Mouse (Mus musculus): ENCODE results near the gene Med15. TPM values are rescaled to one million over a fixed set of nuclear protein-coding genes. Genes with fewer than 3 reads are reported as not detected.
A peak's percentile ranks its signal among the peaks of the same experiment; 100 is the strongest.
"Not testable (repeated sequence)": the region's sequence is repeated elsewhere in the genome, so short reads cannot be mapped to it uniquely, and the experiment has no call there.

Med15 gene
- total RNA-seq, 2 experiments from 2014 or later = 66.3 to 69.1 TPM

- DNase-seq (ENCODE audit: low spot score in 2 of 2); intact Hi-C loops (cut with DNase I): not testable (repeated sequence)
Measured at GRCm38 (mm10) chr16:17734872-17735271, 2.2 kb upstream of the Med15 start.

- intact Hi-C loops (cut with DNase I) = no loop called here
- no peak for DNase-seq (ENCODE audit: low spot score in 2 of 2)
Measured at GRCm38 (mm10) chr16:17733646-17734045, 955 bp upstream of the Med15 start.

- DNase-seq (ENCODE audit: low spot score in 2 of 2) = no peak
Measured at GRCm38 (mm10) chr16:17732431-17732830, 260 bp downstream of the Med15 start.

GRCm38 (mm10) chr16:17732021-17732420, 670 bp downstream of the Med15 start:
- intact Hi-C loops (cut with DNase I) = no loop called here
- no peak for DNase-seq (ENCODE audit: low spot score in 2 of 2)

More at GRCm38 (mm10) chr16:17732431-17732830, 260 bp downstream of the Med15 start:
- intact Hi-C loops (cut with DNase I) = no loop called here

GRCm38 (mm10) chr16:17729974-17730373, 2.7 kb downstream of the Med15 start:
- intact Hi-C loops (cut with DNase I) = no loop called here
- no peak for DNase-seq (ENCODE audit: low spot score in 2 of 2)

GRCm38 (mm10) chr16:17727179-17727861, 5.4 kb downstream of the Med15 start:
- peak; percentile 17 to 32 for DNase-seq (ENCODE audit: low spot score in 2 of 2)
- intact Hi-C loops (cut with DNase I) = no loop called here

- intact Hi-C loops (cut with DNase I) = no loop called here
- DNase-seq (ENCODE audit: low spot score in 2 of 2) = no peak
Measured at GRCm38 (mm10) chr16:17724448-17724847, 8.2 kb downstream of the Med15 start.

- DNase-seq (ENCODE audit: low spot score in 2 of 2) = no peak
Measured at GRCm38 (mm10) chr16:17723325-17723626, 9.4 kb downstream of the Med15 start.

GRCm38 (mm10) chr16:17722461-17723324, 10.0 kb downstream of the Med15 start:
- intact Hi-C loops (cut with DNase I) = no loop called here
- peak; percentile 91 to 95 for DNase-seq (ENCODE audit: low spot score in 2 of 2)

More at GRCm38 (mm10) chr16:17723325-17723626, 9.4 kb downstream of the Med15 start:
- intact Hi-C loops (cut with DNase I) = no loop called here

- intact Hi-C loops (cut with DNase I) = no loop called here
- DNase-seq (ENCODE audit: low spot score in 2 of 2) = peak in 1 of 2 experiments; percentile 69
Measured at GRCm38 (mm10) chr16:17721822-17722460, 10.8 kb downstream of the Med15 start.

- intact Hi-C loops (cut with DNase I) = no loop called here
- peak in 1 of 2 experiments; percentile 11 for DNase-seq (ENCODE audit: low spot score in 2 of 2)
Measured at GRCm38 (mm10) chr16:17721114-17721808, 11.4 kb downstream of the Med15 start.

- DNase-seq (ENCODE audit: low spot score in 2 of 2) = no peak
- intact Hi-C loops (cut with DNase I) = no loop called here
Measured at GRCm38 (mm10) chr16:17717791-17718190, 14.9 kb downstream of the Med15 start.

- no peak for DNase-seq (ENCODE audit: low spot score in 2 of 2)
- intact Hi-C loops (cut with DNase I) = no loop called here
Measured at GRCm38 (mm10) chr16:17707541-17707940, 25.1 kb downstream of the Med15 start.

GRCm38 (mm10) chr16:17701043-17701405, 31.7 kb downstream of the Med15 start:
- DNase-seq (ENCODE audit: low spot score in 2 of 2) = no peak
- intact Hi-C loops (cut with DNase I) = no loop called here

GRCm38 (mm10) chr16:17700386-17701042, 32.2 kb downstream of the Med15 start:
- intact Hi-C loops (cut with DNase I) = no loop called here
- no peak for DNase-seq (ENCODE audit: low spot score in 2 of 2)

GRCm38 (mm10) chr16:17694860-17695259, 37.8 kb downstream of the Med15 start:
- DNase-seq (ENCODE audit: low spot score in 2 of 2) = no peak

GRCm38 (mm10) chr16:17669886-17670285, 62.8 kb downstream of the Med15 start:
- no peak for DNase-seq (ENCODE audit: low spot score in 2 of 2)
- intact Hi-C loops (cut with DNase I) = no loop called here

More at GRCm38 (mm10) chr16:17694860-17695259, 37.8 kb downstream of the Med15 start:
- intact Hi-C loops (cut with DNase I) = no loop called here

- DNase-seq (ENCODE audit: low spot score in 2 of 2) = no peak
- intact Hi-C loops (cut with DNase I) = no loop called here
Measured at GRCm38 (mm10) chr16:17665568-17665967, 67.1 kb downstream of the Med15 start.

GRCm38 (mm10) chr16:17656212-17656871, 76.3 kb downstream of the Med15 start:
- no peak for DNase-seq (ENCODE audit: low spot score in 2 of 2)
- intact Hi-C loops (cut with DNase I) = no loop called here
